Mouse (Mus musculus) splenic B cell, adult 2 months (primary cell): ENCODE results near the gene Cryaa.

Source experiments
- DNase-seq: peaks from one replicate; pipeline ENCODE4 v3.0.0-alpha.2; 2011; ENCODE audit warnings: low read depth, low spot score
- H3K27me3 ChIP-seq: 2 replicates; pipeline ENCODE4 v1.6.1; 2012; ENCODE audit warnings: mild to moderate bottlenecking, low read length, moderate library complexity, mixed read lengths; ENCODE audit not compliant: control insufficient read depth, poor library complexity, insufficient read depth, severe bottlenecking
- H3K36me3 ChIP-seq: 2 replicates; pipeline ENCODE4 v1.6.1; 2012; ENCODE audit warnings: mild to moderate bottlenecking, low read length, moderate library complexity, mixed read lengths; ENCODE audit not compliant: control insufficient read depth, poor library complexity, insufficient read depth, severe bottlenecking

The Cryaa gene

DNA sequence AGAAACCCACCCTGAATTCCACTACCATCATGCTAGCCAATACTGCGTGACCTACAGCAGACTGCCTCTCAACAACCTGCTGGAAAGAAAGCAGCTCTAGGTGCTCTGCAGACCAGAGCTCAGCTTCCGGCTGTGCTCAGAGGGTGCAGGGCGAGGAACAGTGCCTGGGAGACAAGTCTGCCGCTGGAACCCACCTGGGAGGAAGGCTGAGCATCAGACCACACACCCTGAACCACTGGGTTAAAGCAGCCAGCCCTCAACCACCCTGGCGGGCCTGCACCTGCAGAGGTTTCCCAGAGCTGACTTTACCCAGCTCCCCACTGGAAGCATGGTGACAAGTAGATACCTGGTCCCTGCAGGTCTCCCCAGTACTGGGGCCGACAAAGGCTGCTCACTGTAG lies 24.3 kb upstream of the Cryaa start:
- H3K27me3 ChIP-seq = no peaks in the 10 kb centered on the region
- H3K36me3 ChIP-seq = peaks cover 31% of the 10 kb centered on the region
- DNase-seq = no peak

DNA sequence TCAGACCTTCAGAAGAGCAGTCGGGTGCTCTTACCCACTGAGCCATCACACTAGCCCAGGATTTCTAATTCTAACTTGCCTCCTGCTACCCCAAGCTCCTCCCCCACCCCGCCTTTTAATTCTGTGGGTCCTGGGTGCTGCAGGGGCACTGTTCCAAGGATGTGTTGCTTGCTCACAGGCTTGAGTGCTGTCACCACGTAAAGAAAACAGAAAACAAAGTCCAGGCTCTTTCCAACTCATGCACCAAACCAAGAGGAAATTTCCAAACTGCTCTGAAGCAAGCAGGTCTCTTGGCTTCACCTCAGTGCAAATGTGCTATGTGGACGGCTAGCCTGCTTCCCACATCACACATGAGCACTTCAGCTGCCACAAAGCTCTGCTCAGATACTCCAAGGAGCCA lies 22.2 kb upstream of the Cryaa start:
- no peak for DNase-seq
- Histone ChIP-seq H3K27me3 (no peaks in the 10 kb centered on the region), H3K36me3 (peaks cover 29% of the 10 kb centered on the region)

DNA sequence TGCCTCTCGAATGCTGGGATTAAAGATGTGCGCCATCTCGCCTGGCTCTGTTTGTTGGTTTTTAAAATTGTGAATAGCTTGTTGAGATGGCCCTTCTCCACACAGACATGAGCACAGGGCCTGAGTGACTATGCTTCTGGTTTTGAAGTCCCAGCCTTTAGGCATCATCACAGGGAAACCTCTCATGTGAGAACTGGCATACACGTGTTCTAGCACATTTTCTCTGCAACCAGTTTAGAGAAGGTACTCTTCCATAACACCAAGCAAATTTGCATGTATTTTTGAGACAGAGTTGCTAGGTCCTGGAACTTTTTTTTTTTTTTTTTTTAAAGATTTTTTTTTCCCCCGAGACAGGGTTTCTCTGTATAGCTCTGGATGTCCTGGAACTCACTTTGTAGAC lies 20.9 kb upstream of the Cryaa start:
- H3K36me3 ChIP-seq = peaks cover 25% of the 10 kb centered on the region
- H3K27me3 ChIP-seq = no peaks in the 10 kb centered on the region
- DNase-seq = peak; percentile 55

DNA sequence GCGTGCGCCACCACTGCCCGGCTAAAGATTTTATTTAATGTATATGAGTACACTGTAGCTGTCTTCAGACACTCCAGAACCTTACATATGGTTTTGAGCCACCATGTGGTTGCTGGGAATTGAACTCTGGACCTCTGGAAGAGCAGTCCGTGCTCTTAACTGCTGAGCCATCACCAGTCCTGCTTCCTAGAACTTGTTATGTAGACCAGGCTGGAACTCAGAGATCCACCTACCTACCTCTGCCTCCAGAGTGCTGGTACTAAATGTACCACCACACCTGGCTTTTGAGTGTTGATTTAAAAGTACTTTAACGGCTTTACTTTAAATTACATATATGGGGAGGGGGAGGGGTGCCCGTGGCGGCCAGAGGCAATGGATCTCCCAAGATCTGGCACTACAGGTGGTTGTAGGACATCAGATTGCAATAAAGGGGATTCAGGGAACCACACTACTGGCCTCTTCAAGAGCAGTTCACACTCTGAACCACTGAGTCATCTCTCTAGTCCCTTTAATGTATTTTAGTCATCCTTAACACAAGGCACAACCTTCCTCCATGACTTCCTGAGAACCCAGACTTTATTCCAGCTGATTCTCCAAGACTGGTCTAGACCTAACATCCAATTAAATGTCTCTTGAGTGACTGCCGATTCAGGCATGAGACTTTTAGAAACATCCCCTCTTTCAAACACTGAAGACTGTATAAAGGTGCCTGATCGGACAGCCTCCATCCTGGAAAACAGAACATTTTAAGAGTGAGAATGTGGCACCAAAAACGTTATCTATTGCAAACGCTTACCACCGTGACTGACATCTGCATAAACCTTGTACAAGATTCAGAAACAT lies 20.2 kb upstream of the Cryaa start:
- no peak for DNase-seq
- Histone ChIP-seq H3K36me3 (peaks cover 20% of the 10 kb centered on the region), H3K27me3 (no peaks in the 10 kb centered on the region)

DNA sequence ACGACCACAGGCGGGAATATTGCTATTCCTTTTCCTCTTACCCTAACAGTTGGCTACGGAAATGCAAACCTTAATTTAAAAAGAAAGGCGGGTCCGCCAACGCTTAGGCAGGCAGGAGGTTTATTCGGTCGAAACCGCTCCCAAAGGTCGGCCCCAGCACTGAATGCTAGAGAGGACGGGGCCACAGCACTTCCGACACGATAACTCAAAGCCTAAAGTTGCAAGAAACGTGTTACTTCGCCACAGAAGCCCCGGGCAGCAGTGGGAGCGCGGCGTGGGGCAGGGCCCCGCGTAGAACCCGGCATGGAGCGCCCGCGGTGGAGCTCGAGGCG lies 19.5 kb upstream of the Cryaa start:
- peak; percentile 45 for DNase-seq
- H3K27me3 ChIP-seq = no peaks in the 10 kb centered on the region
- peaks cover 17% of the 10 kb centered on the region for H3K36me3 ChIP-seq

DNA sequence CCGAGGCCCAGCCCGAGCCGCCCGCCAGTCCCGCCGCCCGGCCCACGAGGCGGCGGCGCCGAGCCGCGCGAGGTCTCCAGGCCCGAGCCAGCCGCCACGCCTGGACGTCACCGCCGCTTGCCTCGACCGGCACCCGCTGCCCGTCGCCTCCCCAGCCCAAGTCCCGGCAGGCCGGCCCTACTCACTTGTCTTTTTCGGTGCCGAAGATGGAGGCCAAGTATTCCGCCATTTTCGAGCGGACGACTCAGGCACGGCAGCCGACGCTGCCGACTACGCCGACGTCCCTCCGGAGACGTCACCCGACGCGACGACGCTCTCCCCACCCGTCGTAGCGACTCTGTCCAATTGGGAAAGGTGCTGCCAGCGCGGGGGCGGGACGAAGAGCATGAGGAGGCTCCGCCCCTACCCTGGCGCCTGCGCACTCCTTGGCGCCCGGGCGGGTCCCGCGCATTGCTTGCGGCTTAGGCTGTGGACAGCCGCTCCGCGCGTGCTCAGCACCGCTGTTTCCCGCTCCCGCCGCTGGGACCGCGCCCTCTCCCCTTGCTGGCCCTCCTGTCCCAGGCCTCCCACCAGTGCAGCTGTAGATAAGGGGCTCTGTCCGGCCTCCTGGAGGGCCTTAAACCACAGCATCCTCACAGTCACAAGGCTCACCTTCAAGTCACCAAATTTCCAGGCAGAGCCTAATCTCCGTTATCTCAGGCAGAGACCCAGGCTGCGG lies 19.0 kb upstream of the Cryaa start, which contains the start of gene U2af1:
Gene U2af1, minus strand, starts transcription at position 425 of the 718 bp plus-strand sequence.
- peak; percentile 98 for DNase-seq
- Histone ChIP-seq H3K36me3 (peaks cover 13% of the 10 kb centered on the region), H3K27me3 (no peaks in the 10 kb centered on the region)

DNA sequence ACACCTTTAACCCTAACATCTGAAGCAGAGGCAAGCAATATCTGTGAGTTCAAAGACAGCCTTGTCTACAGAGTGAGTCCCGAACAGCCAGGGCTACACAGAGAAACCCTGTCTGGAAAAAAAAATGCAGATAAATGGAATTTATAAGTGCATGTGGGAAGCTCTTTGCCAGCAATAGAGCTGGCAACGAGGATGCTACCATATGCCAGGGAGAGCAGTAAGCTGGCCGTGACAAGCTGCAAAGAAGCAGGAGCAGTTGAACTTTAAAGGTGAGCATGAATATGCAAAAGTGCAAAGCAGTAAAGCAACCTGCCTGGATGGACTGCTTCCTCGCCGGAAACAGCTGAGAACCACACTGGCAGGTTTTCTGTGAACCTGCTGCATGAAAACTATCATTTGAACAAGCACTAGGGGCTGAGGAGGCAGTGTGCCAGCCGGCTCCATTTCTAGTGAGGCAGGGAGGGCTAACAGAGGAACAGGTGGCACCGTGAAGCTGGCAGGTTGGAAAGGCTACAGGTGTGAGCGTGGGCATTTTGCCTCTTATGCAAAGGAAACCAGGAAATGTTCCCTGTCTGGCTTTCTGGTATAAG lies 16.9 kb upstream of the Cryaa start:
- Histone ChIP-seq H3K27me3 (no peaks in the 10 kb centered on the region), H3K36me3 (peaks cover 4% of the 10 kb centered on the region; the same call in 1 of the 2 replicates)
- DNase-seq = no peak

DNA sequence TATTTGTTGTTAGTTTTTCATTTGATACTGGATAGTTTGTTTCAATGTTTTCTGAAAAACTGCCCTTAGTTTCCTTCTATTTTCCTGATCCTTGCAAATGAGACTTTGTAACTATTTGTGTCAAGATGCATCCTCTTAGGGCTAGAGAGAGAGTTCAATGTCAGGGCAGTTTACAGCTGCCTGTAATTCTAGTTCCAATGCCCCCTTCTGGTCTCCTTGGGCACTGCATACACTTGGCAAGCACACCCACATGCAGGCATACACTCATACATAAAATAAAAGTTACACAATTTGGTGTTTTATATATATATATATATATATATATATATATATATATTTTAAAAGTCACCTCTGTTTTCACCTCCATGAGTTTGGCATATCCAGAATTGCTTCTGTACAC lies 14.8 kb upstream of the Cryaa start:
- peak; percentile 39 for DNase-seq
- H3K36me3 ChIP-seq = no peaks in the 10 kb centered on the region
- H3K27me3 ChIP-seq = no peaks in the 10 kb centered on the region

DNA sequence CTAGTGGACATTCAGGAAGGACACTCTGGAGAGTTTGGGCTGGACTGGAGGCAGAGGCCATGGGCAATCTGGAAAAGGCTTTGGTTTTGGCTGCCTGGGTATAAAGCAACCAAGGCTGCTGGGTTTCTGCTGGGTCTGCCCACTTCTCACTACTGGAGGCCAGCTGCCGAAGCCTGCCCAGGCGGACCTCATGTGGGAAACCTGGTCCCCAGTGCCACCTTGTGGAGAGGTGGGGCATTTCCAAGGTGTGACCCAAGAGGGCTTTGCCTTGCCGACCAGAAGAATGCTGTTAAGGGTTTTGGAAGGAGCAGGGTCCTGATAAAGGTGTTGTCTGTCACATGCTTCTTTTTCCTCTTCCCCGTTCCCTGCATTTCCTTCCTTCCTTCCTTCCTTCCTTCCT lies 12.8 kb upstream of the Cryaa start:
- Histone ChIP-seq H3K36me3 (no peaks in the 10 kb centered on the region), H3K27me3 (no peaks in the 10 kb centered on the region)
- DNase-seq = peak; percentile 90

DNA sequence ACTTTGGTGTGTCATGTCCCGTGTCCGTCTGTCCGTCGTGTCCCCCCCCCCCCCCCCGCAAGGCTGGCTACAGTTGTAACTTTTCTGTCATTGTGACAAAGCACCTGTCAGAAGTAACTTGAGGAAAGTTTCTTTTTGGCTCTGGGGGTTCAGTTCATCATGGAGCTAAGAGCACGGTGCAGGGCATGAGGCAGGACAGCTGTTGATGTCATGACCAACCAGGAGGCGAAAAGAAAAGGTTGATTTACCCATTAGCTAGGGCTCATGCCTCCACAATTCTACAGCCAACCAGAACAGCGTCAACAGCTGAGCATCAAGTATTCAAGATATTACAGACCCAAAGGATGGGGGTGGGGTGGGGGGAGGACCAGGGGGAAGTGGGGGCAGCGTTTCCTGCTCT lies 9.3 kb upstream of the Cryaa start:
- no peaks in the 10 kb centered on the region for H3K36me3 ChIP-seq
- no peak for DNase-seq
- no peaks in the 10 kb centered on the region for H3K27me3 ChIP-seq

DNA sequence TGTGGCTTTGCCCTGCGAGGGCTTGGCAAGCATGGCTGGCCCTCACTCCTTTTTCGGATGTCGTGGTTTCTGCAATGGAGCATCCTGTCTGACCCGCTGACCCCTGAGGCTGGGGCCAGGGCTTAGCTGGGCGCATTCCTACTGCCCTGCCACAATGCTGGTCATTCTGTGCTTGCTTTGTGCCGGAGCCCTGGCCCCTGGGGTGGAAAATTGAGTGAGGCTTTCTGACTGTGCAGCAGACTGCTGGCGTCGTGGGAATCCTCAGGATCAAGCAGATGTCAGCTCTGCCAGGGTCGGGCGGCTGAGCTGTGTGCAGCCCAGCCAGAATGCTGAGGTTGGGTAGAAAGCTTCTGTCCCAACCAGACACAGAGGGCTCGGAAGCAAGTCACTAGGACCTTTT lies 7.4 kb upstream of the Cryaa start:
- H3K27me3 ChIP-seq = no peaks in the 10 kb centered on the region
- DNase-seq = no peak
- no peaks in the 10 kb centered on the region for H3K36me3 ChIP-seq

DNA sequence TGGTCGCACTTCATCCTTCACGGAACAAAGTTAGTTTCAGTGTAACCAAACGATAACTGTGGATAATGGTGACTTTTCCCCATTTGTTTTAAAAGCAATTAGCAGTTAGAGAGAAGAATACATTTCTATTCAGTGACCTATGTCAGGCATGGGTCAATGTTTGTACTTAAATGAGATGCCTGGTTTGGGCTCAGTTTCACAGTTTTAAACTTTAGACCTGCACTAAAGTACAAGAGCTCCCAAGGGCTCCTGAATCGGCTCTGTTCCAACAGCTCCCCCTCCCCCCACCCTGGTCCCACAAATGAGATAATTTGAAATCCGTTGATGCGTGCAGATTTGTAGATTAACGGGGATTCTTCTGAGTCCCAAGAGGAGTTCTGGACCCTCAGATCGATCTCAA lies 5.9 kb upstream of the Cryaa start:
- DNase-seq = no peak
- H3K36me3 ChIP-seq = no peaks in the 10 kb centered on the region
- H3K27me3 ChIP-seq = no peaks in the 10 kb centered on the region

DNA sequence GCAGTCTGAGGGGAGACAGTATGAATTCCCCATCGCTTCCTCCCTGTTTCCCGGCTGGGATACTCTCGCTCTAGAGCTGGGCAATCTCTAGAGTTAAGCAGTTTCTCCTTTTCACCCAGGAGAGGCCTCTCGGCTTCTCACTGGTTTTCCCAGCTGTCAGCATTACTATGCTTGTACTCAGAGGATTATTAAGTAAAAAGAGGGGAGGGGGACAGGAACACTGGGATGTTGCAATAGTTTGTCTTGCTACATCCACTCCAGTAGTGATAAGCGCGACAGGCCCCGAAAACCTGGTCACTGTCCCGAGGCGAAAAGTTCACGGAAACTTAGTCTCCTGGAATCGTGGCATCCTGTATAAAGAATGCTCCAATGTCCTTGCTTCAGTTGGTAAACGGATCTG lies 5.3 kb upstream of the Cryaa start:
- Histone ChIP-seq H3K27me3 (no peaks in the 10 kb centered on the region), H3K36me3 (no peaks in the 10 kb centered on the region)
- no peak for DNase-seq

DNA sequence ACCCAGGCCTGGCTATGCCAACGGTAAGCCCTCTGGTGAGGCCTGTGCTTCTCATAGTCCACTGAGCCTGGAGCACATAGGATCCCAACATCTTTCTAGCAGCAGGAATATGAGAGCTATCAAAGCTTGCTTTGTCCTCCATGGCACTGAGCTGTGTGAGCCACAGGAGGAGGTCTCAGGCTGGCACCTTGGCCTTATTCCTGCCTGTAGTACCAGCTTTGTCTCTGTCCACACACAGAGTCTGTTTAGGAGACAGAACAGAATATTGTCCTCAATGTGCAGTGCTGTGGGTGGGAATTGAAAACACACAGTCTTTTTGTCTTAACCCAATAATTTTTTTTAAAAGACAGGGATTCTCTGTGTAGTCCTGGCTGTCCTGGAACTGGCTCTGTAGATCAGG lies 3.2 kb upstream of the Cryaa start:
- Histone ChIP-seq H3K36me3 (no peaks in the 10 kb centered on the region), H3K27me3 (no peaks in the 10 kb centered on the region)
- DNase-seq = no peak

DNA sequence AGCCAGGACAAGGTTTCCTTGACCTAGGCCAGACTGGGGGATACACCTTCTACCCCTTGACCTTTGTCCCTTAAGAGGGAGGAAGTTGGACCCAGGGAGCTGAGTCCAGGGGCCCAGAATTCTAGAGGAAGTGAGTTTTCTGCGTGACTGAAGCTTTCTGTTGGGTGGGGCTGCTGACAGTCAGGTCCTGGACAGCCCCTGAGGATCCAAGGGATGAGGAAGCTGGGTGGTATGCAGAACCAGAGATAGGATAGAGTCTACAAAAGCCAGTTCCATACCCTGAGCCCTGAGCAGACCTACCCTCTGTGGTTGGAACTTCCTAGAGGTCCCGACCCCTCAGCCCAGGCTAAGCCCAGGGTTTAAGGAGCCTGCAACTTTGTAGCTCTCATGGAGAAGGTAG lies 2.8 kb downstream of the Cryaa start:
- Histone ChIP-seq H3K27me3 (no peaks in the 10 kb centered on the region), H3K36me3 (no peaks in the 10 kb centered on the region)
- DNase-seq = no peak
